Mouse (Mus musculus): ENCODE data around the gene Col18a1. TPM values are rescaled to one million over a fixed set of nuclear protein-coding genes. Genes with fewer than 3 reads are reported as not detected.

The Col18a1 gene
- polyA plus RNA-seq, 1 experiment from 2014 or later: 29.7 TPM

DNA sequence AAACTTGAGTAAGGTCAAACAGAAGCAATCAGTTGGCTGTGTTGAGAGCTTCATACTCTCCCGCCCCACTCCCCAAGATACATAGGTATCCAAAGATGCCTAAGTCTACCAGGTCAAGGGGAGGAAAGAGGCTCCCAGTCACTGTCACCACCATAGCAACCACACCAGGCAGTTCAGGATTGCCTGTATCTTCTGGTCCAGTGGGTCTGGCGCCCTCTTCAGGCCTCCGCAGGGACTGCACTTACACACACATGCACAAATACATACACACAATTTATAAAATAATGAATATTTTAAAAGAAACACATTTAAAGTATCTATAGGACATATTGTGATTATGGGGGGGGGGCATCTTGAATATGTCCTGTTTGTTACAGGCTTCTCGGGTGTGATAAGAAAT, 45.8 kb downstream of the Col18a1 start:
- Histone ChIP-seq H3K36me3 (no peaks in the 10 kb centered on the region), H3K4me1 (replicated peaks) (peaks cover 26% of the 10 kb centered on the region), H3K9ac (no peak overlapping the region), H3K4me2 (no peak overlapping the region), H3K27ac (no peak overlapping the region), H3K27me3 (no peaks in the 10 kb centered on the region), H3K9me3 (replicated peaks) (no peaks in the 10 kb centered on the region), H3K4me3 (replicated peaks) (no peak overlapping the region)
- ATAC-seq (ENCODE audit: low read depth) (no peak), DNase-seq (no peak)
- 65% methylated on average over 4 of the region's 4 CpGs for WGBS (ENCODE audit: insufficient replicate concordance)

DNA sequence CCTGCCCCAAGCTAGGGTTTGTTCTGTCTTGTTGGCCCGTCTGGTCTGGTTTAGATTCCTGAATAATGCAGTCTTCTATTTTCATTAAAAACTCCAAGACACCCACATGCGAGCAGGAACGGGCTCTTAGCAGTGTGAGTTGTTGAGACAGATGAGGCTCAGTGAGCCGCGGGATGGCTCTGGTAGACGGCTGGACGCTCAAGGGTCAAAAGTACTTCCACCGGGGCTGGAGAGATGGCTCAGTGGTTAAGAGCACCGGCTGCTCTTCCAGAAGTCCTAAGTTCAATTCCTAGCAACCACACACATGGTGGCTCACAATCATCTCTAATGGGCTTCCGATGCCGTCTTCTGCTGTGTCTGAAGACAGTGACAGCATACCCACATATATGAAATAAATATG, 46.9 kb downstream of the Col18a1 start:
- Histone ChIP-seq H3K9me3 (replicated peaks) (no peaks in the 10 kb centered on the region), H3K4me1 (replicated peaks) (peaks cover 21% of the 10 kb centered on the region), H3K36me3 (no peaks in the 10 kb centered on the region), H3K27me3 (no peaks in the 10 kb centered on the region), H3K27ac (no peak overlapping the region), H3K4me3 (replicated peaks) (no peak overlapping the region), H3K9ac (no peak overlapping the region), H3K4me2 (no peak overlapping the region)
- DNase-seq (no peak), ATAC-seq (ENCODE audit: low read depth) (no peak)
- 77% methylated on average over 11 of the region's 11 CpGs for WGBS (ENCODE audit: insufficient replicate concordance)

DNA sequence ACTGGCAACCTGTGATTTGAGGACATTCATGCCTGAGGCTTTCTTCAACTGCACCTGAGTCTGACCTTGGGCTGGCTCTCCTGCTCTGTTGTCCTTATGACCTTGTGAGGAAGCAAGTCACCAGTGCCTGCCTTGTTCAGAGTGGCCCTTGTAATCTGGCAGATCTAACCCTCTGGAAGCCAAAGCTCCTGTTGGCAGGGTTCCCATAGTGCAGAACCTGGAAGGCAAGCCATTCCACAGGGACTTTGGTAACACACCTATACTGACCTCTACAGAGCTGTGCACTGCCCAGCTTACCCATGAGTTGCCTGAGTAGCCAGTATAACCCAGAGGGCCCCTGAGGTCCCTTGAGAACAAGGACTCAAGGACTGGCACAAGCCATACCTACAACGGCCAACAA, 48.0 kb downstream of the Col18a1 start:
- H3K27me3 ChIP-seq: no peaks in the 10 kb centered on the region
- no peak overlapping the region for H3K27ac ChIP-seq
- no peak for DNase-seq
- WGBS (ENCODE audit: insufficient replicate concordance): 73% methylated on average over 1 of the region's 1 CpGs
- ATAC-seq (ENCODE audit: low read depth): no peak
- 0 out of 2 replicates have a peak overlapping the region, but pooled peaks have one; percentile 9 for H3K9ac ChIP-seq
- H3K9me3 ChIP-seq (replicated peaks): no peaks in the 10 kb centered on the region
- no peaks in the 10 kb centered on the region for H3K36me3 ChIP-seq
- H3K4me1 ChIP-seq (replicated peaks): peaks cover 29% of the 10 kb centered on the region
- H3K4me2 ChIP-seq: no peak overlapping the region
- no peak overlapping the region for H3K4me3 ChIP-seq (replicated peaks)

DNA sequence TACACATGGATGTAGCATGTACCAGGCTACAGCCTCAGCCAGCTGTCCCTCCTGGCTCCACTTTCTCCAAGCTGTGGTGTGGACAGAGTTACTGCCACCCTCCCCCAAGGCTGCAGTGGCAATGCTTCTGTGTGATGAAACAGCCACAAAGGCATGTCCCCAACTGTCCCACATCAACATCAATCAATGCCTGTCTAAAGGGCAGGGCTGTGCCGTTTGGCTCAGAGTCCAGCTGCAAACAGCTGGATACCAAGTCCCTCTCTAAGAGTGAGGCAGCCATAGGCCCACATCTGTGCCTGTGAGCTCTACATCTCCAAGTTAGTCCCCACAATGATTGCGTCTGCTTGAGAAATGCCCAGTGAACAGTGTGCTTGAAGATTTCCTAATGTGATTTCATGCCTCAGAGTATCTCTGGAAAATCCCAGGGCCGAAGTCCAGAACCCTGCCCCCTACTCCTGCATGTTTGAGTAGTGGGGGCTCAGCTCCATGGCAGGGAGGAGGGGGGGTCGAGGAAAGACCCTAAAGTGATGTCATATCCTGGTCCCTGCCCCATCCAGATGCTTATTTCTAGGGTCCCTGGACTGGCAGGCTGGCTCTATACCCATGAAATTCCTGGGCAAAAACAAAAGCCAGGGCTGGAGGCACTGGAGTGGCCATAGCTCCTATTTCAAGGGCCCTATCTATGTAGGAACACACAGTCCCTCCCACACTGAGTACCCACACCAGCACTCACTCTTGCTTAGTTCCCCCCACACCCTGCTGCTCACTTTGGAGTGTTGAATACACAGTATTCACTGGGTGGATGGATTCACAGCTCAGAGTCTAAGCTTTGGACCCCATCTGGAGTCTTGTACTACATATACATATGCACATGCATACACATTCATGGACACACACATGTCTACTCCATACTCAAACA, 49.6 kb downstream of the Col18a1 start:
- no peaks in the 10 kb centered on the region for H3K9me3 ChIP-seq (replicated peaks)
- no peaks in the 10 kb centered on the region for H3K27me3 ChIP-seq
- H3K4me1 ChIP-seq (replicated peaks): peaks cover 29% of the 10 kb centered on the region
- WGBS (ENCODE audit: insufficient replicate concordance): 33% methylated on average over 4 of the region's 4 CpGs
- H3K27ac ChIP-seq: peak overlapping the region; percentile 78
- H3K4me2 ChIP-seq: peak overlapping the region; percentile 33
- no peak overlapping the region for H3K9ac ChIP-seq
- DNase-seq: no peak
- H3K36me3 ChIP-seq: 0 out of 2 replicates have a peak, but pooled peaks cover 3% of the 10 kb centered on the region
- ATAC-seq (ENCODE audit: low read depth): peak; percentile 74
- H3K4me3 ChIP-seq (replicated peaks): no peak overlapping the region

DNA sequence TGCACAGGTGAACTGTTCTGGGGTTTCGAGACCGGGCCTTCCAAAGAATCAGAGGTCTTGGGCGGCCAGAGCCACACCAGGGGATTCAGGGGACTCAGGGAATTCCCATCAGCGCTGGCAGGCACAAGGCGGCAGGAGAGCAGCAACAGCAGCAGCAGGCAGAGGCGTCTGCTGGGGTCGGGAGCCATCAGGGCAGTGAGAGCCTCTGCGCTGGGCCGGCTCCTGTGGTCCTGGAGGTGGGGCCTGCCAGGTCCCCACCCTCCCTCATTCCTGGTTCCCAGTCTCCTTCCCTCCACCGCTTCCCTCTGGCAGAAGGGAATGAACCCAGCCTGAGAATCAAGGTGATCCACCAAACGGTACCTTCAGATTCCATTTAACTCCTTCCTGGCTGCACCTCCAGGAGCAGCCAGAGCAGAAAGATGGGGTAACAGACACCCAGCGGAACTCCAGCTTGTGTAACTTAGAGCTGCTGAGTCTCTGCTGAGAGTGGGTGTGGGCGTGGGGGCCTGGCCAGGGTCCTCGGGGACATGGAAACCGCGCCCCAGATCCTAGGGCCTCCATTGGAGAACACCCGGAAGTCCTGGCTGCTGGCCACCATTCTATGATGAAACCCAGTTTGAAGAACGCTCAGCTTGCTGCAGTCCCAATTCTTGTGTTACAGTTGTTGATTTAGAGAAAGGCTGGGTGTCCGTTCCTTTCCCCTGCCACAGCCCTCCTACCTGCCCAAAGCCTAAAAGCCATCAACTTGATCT, 52.7 kb downstream of the Col18a1 start:
- Histone ChIP-seq H3K27ac (peak overlapping the region; percentile 56), H3K27me3 (no peaks in the 10 kb centered on the region), H3K4me2 (peak overlapping the region; percentile 54), H3K9me3 (replicated peaks) (no peaks in the 10 kb centered on the region), H3K9ac (peak overlapping the region; percentile 61), H3K4me3 (replicated peaks) (peak overlapping the region; percentile 48), H3K4me1 (replicated peaks) (peaks cover 47% of the 10 kb centered on the region), H3K36me3 (0 out of 2 replicates have a peak, but pooled peaks cover 3% of the 10 kb centered on the region)
- WGBS (ENCODE audit: insufficient replicate concordance): 60% methylated on average over 19 of the region's 19 CpGs
- ATAC-seq (ENCODE audit: low read depth) (peak; percentile 29; the same call in 1 of the 2 replicates), DNase-seq (no peak)

DNA sequence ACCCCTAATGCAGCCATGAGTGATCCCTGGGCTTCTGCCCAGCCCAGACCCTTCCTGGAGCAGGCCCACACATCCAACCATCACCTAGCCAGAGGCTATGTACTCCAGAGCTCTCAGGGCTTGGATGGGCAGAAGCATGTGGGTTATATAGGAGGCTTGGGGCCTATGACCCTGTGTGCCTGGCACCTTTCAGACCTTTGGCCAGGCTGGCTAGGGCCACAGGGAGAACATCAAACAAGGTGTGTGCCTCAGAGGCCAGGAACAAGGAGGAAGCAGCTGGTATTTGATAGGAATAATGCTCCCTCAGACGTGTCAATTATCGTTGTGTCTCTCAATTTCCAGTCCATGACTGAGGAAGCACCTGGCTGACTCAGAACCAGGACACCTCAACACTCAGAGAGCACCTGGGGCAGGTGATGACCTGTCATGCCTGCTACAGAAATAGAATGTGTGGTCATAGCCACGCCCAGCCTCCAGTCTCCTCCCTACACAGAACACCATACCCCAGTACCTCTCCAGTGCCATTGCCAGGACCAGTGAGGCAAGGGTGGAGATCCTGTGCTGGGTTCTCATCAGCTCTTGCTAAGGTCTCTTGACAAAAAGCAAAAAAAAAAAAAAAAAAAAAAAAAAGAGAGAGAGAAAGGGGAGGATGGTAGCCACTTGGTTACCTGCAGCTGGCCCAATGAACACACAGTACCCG, 54.6 kb downstream of the Col18a1 start:
- DNase-seq (no peak), ATAC-seq (ENCODE audit: low read depth) (no peak)
- Histone ChIP-seq H3K9ac (peak overlapping the region; percentile 61), H3K27me3 (no peaks in the 10 kb centered on the region), H3K4me2 (peak overlapping the region; percentile 54), H3K4me1 (replicated peaks) (peaks cover 37% of the 10 kb centered on the region), H3K27ac (no peak overlapping the region), H3K4me3 (replicated peaks) (peak overlapping the region; percentile 48), H3K9me3 (replicated peaks) (no peaks in the 10 kb centered on the region), H3K36me3 (0 out of 2 replicates have a peak, but pooled peaks cover 3% of the 10 kb centered on the region)
- 64% methylated on average over 4 of the region's 4 CpGs for WGBS (ENCODE audit: insufficient replicate concordance)

DNA sequence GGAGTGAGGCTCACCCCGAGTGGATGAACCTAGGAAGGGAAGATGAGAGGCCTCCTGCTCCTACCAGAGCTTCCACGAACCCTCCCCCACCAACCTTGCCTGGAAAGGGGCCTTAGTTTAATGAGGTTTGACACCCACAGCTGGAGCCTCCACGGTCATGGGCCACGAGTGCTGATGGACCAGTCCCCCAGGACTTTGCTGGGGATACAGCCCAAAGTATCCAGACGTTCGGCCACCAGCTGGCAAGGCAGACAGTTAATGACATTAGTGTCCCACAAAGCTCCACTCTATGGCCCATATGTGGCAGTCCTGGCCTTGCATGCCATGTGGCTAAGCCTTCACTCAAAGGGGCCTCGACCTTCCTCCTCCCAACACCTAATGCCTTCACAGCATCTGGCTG, 55.5 kb downstream of the Col18a1 start:
- H3K36me3 ChIP-seq: 0 out of 2 replicates have a peak, but pooled peaks cover 8% of the 10 kb centered on the region
- H3K27ac ChIP-seq: no peak overlapping the region
- DNase-seq (no peak), ATAC-seq (ENCODE audit: low read depth) (no peak)
- no peak overlapping the region for H3K9ac ChIP-seq
- H3K4me1 ChIP-seq (replicated peaks): peaks cover 36% of the 10 kb centered on the region
- H3K4me2 ChIP-seq: peak overlapping the region; percentile 54
- no peaks in the 10 kb centered on the region for H3K27me3 ChIP-seq
- no peaks in the 10 kb centered on the region for H3K9me3 ChIP-seq (replicated peaks)
- H3K4me3 ChIP-seq (replicated peaks): peak overlapping the region; percentile 48
- 47% methylated on average over 7 of the region's 7 CpGs for WGBS (ENCODE audit: insufficient replicate concordance)

DNA sequence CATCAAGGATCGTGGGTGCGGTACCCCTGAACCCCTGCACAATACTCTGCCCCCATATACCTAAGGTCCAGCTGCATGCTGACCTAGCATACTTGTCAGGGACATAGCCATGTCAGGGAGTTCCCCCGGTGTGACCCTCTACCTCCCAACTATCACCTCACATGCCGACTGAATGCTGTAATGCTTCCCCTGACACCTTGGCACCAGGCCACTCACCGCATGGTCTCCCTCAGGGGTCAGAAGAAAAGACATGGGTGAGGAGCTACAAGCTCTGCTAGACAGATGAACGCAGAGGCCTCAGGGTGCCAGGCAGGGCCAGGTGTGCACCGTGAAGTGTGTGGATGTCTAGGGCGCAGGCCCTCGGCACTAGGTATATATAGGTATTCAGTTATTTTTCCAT, 56.3 kb downstream of the Col18a1 start:
- peaks cover 38% of the 10 kb centered on the region for H3K4me1 ChIP-seq (replicated peaks)
- ATAC-seq (ENCODE audit: low read depth) (no peak), DNase-seq (no peak)
- peak overlapping the region; percentile 6; the same call in 1 of the 2 replicates for H3K4me2 ChIP-seq
- no peaks in the 10 kb centered on the region for H3K27me3 ChIP-seq
- H3K9me3 ChIP-seq (replicated peaks): no peaks in the 10 kb centered on the region
- H3K9ac ChIP-seq: no peak overlapping the region
- H3K27ac ChIP-seq: no peak overlapping the region
- H3K4me3 ChIP-seq (replicated peaks): no peak overlapping the region
- H3K36me3 ChIP-seq: 0 out of 2 replicates have a peak, but pooled peaks cover 9% of the 10 kb centered on the region
- 76% methylated on average over 9 of the region's 9 CpGs for WGBS (ENCODE audit: insufficient replicate concordance)

DNA sequence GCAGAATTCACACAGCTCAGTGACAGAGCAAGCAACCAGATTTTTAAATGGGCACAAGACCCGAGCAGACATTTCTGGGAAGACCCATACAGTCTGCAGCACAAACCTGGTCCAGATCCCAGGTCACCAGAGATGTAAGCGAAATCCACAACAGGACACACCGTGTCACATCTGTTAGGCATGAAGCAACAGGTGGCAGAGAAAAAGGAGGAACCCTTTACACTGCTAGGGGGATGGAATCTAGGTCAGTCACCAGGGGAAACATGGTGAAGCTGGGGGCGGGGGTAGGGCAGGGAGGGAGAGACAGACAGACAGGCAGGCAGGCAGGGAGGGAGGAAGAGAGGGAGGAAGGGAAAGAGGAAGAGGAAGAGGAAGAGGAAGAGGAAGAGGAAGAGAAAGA, 58.2 kb downstream of the Col18a1 start:
- Histone ChIP-seq H3K27me3 (no peaks in the 10 kb centered on the region), H3K27ac (no peak overlapping the region), H3K9me3 (replicated peaks) (no peaks in the 10 kb centered on the region), H3K36me3 (0 out of 2 replicates have a peak, but pooled peaks cover 9% of the 10 kb centered on the region), H3K4me2 (no peak overlapping the region), H3K4me1 (replicated peaks) (peaks cover 34% of the 10 kb centered on the region), H3K9ac (no peak overlapping the region), H3K4me3 (replicated peaks) (no peak overlapping the region)
- DNase-seq (no peak), ATAC-seq (ENCODE audit: low read depth) (no peak)
- 52% methylated on average over 4 of the region's 4 CpGs for WGBS (ENCODE audit: insufficient replicate concordance)

DNA sequence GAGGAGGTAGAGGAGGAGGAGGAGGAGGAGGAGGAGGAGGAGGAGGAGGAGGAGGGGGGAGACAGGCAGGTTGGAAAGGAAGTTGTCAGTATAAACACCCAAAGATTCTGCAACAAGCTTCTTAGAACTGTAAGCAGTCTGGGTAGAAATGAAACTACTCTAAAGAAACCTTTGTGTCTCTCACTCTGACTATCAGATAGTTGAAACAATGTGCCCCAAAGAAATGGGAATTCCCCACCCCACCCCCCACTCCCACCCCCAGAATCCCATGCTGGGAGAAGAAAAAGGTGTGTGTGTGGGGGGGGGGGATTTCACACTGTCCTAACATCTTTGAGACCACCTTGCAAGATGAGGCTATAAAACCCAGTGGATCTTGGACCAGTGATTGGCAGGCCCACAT, 62.0 kb downstream of the Col18a1 start:
- Histone ChIP-seq H3K4me3 (replicated peaks) (no peak overlapping the region), H3K4me2 (no peak overlapping the region), H3K9me3 (replicated peaks) (no peaks in the 10 kb centered on the region), H3K36me3 (0 out of 2 replicates have a peak, but pooled peaks cover 6% of the 10 kb centered on the region), H3K27ac (no peak overlapping the region), H3K9ac (no peak overlapping the region), H3K27me3 (no peaks in the 10 kb centered on the region), H3K4me1 (replicated peaks) (peaks cover 16% of the 10 kb centered on the region)
- no peak for DNase-seq
- no peak for ATAC-seq (ENCODE audit: low read depth)

DNA sequence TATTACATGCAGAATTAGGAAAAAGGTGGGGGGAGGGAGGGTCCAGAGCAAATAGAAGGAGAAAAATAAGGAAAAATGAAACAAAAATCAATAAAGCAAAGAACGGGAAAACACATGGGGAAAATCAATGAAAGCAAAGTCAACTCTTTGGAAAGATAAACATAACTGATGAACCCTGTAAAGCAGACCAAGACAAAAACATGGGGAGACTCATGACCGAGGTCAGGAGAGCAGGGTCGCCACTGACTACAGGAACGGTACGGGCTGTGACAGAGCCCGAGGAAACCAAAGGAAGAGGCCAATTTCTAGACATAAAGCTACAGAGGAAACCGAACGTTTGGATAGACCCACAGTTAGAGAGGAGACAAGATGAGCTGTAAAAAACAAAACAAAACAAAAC, 62.7 kb downstream of the Col18a1 start:
- Histone ChIP-seq H3K27me3 (no peaks in the 10 kb centered on the region), H3K36me3 (0 out of 2 replicates have a peak, but pooled peaks cover 6% of the 10 kb centered on the region), H3K4me2 (no peak overlapping the region), H3K9ac (no peak overlapping the region), H3K27ac (no peak overlapping the region), H3K9me3 (replicated peaks) (no peaks in the 10 kb centered on the region), H3K4me1 (replicated peaks) (peaks cover 17% of the 10 kb centered on the region), H3K4me3 (replicated peaks) (no peak overlapping the region)
- DNase-seq: no peak
- 13% methylated on average over 8 of the region's 8 CpGs for WGBS (ENCODE audit: insufficient replicate concordance)
- ATAC-seq (ENCODE audit: low read depth): peak; percentile 55; the same call in 1 of the 2 replicates

Measured in liver, embryonic 13.5 days (tissue).